Mouse (Mus musculus) cerebellum, adult 8-10 months (tissue): ENCODE measurements around the gene Sptbn2.
A peak's percentile ranks its signal among the peaks of the same experiment; 100 is the strongest.

Experiments
- DNase-seq: peaks from one replicate; pipeline ENCODE4 v3.0.0; 2022

Gene Sptbn2

GRCm38 (mm10) chr19:4711098-4711600, at the start of gene Sptbn2:
Sptbn2 (plus strand) TSS chr19:4711167.
- peak; percentile 67 for DNase-seq

GRCm38 (mm10) chr19:4666815-4667214, 44.2 kb upstream of the Sptbn2 start:
- no peak for DNase-seq

- DNase-seq = no peak
Measured at GRCm38 (mm10) chr19:4670776-4671175, 40.2 kb upstream of the Sptbn2 start.

GRCm38 (mm10) chr19:4672401-4672800, 38.6 kb upstream of the Sptbn2 start:
- no peak for DNase-seq

- no peak for DNase-seq
Measured at GRCm38 (mm10) chr19:4694346-4694745, 16.6 kb upstream of the Sptbn2 start.

GRCm38 (mm10) chr19:4697121-4697520, 13.8 kb upstream of the Sptbn2 start:
- no peak for DNase-seq

- DNase-seq = peak; percentile 45
Measured at GRCm38 (mm10) chr19:4697721-4698120, 13.2 kb upstream of the Sptbn2 start.

GRCm38 (mm10) chr19:4698205-4698677, 12.7 kb upstream of the Sptbn2 start, which contains the start of gene Gm960:
Gm960 (minus strand) TSS chr19:4698668.
- DNase-seq = peak; percentile 95

GRCm38 (mm10) chr19:4698856-4699255, 12.1 kb upstream of the Sptbn2 start:
- peak; percentile 47 for DNase-seq

GRCm38 (mm10) chr19:4699821-4700220, 11.1 kb upstream of the Sptbn2 start:
- no peak for DNase-seq

GRCm38 (mm10) chr19:4700656-4701055, 10.3 kb upstream of the Sptbn2 start:
- DNase-seq = no peak

GRCm38 (mm10) chr19:4701221-4701620, 9.7 kb upstream of the Sptbn2 start:
- no peak for DNase-seq

GRCm38 (mm10) chr19:4708765-4709164, 2.2 kb upstream of the Sptbn2 start:
- peak; percentile 5 for DNase-seq

GRCm38 (mm10) chr19:4711601-4712155, 711 bp downstream of the Sptbn2 start:
- DNase-seq = peak; percentile 72

- peak; percentile 48 for DNase-seq
Measured at GRCm38 (mm10) chr19:4712156-4712780, 1.3 kb downstream of the Sptbn2 start.

- DNase-seq = peak; percentile 48
Measured at GRCm38 (mm10) chr19:4712781-4713526, 2.0 kb downstream of the Sptbn2 start.

GRCm38 (mm10) chr19:4713886-4714285, 2.9 kb downstream of the Sptbn2 start:
- no peak for DNase-seq

GRCm38 (mm10) chr19:4716756-4717155, 5.8 kb downstream of the Sptbn2 start:
- DNase-seq = no peak

- DNase-seq = no peak
Measured at GRCm38 (mm10) chr19:4717281-4717680, 6.3 kb downstream of the Sptbn2 start.

- no peak for DNase-seq
Measured at GRCm38 (mm10) chr19:4718716-4719115, 7.7 kb downstream of the Sptbn2 start.

- no peak for DNase-seq
Measured at GRCm38 (mm10) chr19:4719351-4719764, 8.4 kb downstream of the Sptbn2 start.

GRCm38 (mm10) chr19:4720112-4720511, 9.1 kb downstream of the Sptbn2 start:
- DNase-seq = no peak

- no peak for DNase-seq
Measured at GRCm38 (mm10) chr19:4720671-4721244, 9.8 kb downstream of the Sptbn2 start.
